Mouse (Mus musculus) olfactory bulb, adult 2 months (tissue): ENCODE results near the gene Dgkb.

Experiments used
- CTCF ChIP-seq: fragments of 200-500 bp; IDR thresholded peaks from 2 replicates; pipeline ENCODE4 v1.5.1; 2012; ENCODE audit warnings: low read depth, mild to moderate bottlenecking, low read length, moderate library complexity; ENCODE audit not compliant: insufficient read depth
- POLR2A ChIP-seq: fragments of 200-500 bp; IDR thresholded peaks from 2 replicates; pipeline ENCODE4 v1.6.1; 2012; ENCODE audit warnings: mild to moderate bottlenecking, low read depth, low read length, moderate library complexity; ENCODE audit not compliant: insufficient read depth

GRCm38 (mm10) chr12:38594055-38594454, 776.5 kb downstream of the Dgkb start:
- TF ChIP-seq CTCF (no peak), POLR2A (no peak)
